Mouse (Mus musculus): ENCODE measurements around the gene Tiam2.

The Tiam2 gene

GRCm38 (mm10) chr17:3500936-3501335 is 174.6 kb downstream of the Tiam2 start:
- DNase-seq: no peak

- no peak for DNase-seq
These were observed 179.3 kb downstream of the Tiam2 start for GRCm38 (mm10) chr17:3505711-3506110.

DNA sequence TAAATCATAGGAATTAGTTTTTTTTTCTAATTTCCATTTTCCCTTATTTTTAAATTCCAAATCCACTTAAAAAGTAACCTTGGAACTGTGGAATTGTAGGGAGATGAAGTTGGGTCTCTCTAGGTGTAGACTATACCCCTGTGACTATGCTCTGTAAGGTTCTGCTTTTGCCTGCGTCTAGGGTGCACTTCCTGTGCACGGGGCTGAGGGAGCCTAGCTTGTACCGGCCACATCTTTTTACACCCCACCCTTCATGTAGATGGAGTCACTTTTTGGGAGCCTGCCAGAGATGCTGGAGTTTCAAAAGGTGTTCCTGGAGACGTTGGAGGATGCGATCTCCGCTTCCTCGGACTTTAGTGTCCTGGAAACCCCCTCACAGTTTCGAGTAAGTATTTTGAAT is 180.1 kb downstream of the Tiam2 start:
- no peak for DNase-seq

GRCm38 (mm10) chr17:3509841-3510240 is 183.5 kb downstream of the Tiam2 start:
- DNase-seq: peak; percentile 45

DNA sequence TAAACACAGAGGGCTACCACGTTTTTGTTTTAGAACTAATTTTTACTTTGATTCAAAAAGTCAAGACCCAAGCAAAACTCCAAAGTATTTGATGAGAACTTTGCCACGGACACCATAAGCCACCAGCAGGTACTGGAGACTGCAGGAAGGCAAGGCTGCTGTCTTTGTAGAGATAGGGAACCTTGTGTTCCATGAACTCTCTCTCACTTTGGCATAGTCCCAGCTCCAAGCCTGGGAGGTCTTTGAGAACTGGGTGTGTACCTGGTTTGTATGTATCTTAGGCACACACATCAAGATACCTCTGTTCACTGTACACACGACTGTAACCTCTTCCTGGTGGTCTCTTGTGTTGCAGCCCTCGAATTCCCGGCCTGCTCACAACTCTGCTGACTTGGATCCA is 187.9 kb downstream of the Tiam2 start:
- no peak for DNase-seq

GRCm38 (mm10) chr17:3515851-3516250 is 189.5 kb downstream of the Tiam2 start:
- no peak for DNase-seq

DNA sequence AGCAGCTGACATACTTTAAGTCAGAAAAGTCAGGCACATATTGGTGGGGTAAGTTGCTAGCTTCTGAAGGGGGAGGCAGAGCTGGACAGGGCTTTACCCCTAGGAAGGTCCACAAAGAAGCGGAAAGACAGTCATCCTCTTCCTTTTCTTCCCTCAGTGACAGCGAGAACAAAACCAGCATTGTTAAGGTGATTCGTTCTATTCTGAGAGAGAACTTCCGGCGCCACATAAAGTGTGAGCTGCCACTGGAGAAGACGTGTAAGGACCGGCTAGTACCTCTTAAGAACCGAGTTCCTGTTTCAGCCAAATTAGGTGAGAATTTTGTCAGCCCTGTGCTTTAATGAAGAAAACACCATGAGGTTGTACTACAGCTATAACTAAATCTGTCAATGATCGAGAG is 190.0 kb downstream of the Tiam2 start:
- DNase-seq: no peak

GRCm38 (mm10) chr17:3520344-3520743 is 194.0 kb downstream of the Tiam2 start:
- DNase-seq: no peak

GRCm38 (mm10) chr17:3527841-3528471 is 201.6 kb downstream of the Tiam2 start:
- no peak for DNase-seq

GRCm38 (mm10) chr17:3529523-3529922 is 203.2 kb downstream of the Tiam2 start:
- no peak for DNase-seq

GRCm38 (mm10) chr17:3530549-3530948 is 204.2 kb downstream of the Tiam2 start:
- no peak for DNase-seq

GRCm38 (mm10) chr17:3531641-3532040 is 205.3 kb downstream of the Tiam2 start:
- no peak for DNase-seq

GRCm38 (mm10) chr17:3532254-3532653 is 205.9 kb downstream of the Tiam2 start, which contains the start of gene Cldn20:
Gene Cldn20, plus strand, starts transcription at chr17:3532554.
- no peak for DNase-seq

DNA sequence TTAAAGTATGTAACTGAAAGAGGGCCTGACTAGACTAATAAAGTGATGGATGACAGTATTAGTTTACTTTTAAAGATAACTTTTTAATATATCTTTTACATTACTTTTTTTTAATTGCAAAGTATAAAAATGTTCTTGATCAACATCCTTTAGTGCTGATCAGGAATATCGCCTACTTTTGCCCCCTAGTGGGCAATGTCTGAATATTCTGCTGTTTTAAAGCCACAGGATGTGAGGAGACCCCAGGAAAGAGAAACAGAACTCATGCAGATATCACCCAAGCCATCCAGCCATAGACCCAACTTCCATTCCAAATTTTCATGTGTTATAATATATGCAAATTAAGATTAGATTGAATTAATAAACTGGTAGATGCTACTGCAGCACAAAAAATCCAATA is 207.1 kb downstream of the Tiam2 start:
- no peak for DNase-seq

DNA sequence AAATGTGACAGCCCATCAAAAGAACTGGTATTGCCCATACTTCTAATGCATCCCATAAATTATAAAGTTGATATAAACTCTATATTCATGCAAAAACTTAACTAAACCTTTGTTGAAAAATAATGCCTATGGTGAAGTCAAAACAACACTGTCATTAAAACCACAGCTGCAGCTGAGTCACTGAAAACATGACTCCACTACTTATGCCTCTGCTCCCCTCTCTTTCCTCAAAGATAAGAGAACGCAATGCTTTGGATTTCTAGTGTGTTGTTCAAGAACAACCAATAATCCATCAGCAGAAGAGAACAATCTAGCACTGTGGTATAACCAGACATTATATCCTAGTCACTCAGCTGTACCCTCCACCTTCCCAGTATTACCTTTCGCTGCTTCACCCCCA is 213.9 kb downstream of the Tiam2 start:
- no peak for DNase-seq

- no peak for DNase-seq
These were observed 214.7 kb downstream of the Tiam2 start for GRCm38 (mm10) chr17:3541033-3541432.

GRCm38 (mm10) chr17:3547725-3548124 is 221.4 kb downstream of the Tiam2 start:
- no peak for DNase-seq

DNA sequence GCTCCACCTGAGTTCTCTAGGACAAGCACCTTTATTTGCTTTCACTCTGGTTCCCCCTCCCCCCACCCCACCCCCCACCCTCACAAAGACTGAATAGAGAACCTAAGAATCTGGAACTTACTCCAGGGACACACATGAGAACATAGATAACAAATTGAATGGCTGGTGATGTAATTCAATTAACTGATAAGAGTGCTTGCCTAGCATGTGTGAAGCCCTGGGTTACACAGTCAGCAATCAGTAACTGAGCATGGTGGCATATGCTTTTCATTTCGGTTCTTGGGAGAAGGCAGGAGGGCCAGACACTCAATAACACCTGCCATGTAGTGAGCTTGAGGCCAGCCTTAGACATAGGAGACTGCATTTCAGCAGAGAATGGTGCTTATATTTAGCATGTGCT is 229.9 kb downstream of the Tiam2 start:
- no peak for DNase-seq

DNA sequence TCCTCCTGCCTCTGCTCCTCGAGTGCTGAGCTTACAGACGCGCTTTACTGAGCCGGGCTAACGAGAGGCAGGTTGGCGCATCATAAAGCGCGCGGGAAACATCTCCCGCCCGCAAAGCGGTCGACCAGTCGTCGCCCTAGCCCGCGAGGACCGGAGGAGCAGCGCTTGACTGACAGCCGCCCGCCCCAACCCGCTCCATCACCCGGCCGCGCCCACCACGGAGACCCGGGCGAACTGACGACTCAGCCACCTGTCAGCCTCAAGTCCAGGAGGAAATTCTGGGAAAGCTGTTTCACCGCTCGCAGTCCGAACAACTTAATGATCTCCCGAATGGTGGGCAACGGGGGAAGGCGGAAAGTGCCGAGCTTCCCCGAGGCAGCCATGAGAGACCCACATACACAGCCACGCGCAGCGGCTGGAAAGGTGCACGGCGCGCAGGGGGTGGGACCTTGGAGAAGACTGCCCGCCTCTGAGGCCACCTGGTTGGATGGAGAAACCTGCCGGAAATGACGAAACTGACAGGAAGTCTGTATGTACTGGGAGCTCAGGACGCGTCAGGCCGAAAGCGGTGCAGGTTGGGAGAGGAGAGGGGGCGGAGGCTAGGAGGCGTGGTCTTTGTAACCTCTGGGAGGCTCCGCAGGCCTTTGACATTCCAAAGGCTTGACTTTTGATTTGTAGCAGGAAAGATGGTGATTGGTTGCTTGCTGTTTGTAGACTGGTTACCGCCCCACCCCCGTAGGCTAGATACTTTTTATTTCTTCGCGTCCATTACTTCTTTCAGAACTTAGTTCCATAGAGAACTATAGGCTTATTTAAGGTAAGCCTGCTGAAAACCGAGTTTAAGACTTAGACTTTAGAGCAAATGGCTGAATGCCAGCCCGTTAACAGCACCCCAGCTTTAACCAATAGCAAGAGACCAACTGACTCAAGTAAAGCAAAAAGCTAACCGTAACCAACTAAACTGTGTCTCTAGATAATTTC is 231.2 kb downstream of the Tiam2 start, which contains the start of gene Tfb1m:
TSS of gene Tfb1m (minus strand) at position 451 of the 981 bp plus-strand sequence.
- peak; percentile 98 for DNase-seq

DNA sequence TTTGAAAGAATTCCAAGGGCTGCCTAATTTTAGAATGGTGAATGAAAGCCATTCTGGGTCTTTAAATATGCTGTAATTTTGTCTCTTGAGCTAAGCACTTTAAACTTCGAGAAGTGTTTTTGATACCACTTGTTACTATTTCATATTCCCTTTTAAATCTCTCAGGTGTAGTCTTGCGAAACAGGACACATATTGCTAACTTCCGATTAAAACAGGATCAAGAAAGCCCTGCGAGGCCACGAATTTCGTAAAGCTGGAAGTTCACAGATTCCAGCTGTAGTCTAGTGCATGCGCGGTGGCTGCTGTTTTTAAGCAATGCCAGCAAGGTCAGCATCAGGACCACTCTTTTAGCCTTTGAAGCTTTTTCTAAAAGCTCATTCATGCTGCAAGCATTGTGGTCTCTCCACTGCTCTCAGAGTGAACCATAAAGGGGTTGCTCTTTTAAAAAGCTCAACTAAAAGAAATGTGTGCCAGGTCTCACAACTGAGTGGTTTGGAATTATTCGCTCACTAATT is 232.0 kb downstream of the Tiam2 start:
- peak; percentile 38 for DNase-seq

DNA sequence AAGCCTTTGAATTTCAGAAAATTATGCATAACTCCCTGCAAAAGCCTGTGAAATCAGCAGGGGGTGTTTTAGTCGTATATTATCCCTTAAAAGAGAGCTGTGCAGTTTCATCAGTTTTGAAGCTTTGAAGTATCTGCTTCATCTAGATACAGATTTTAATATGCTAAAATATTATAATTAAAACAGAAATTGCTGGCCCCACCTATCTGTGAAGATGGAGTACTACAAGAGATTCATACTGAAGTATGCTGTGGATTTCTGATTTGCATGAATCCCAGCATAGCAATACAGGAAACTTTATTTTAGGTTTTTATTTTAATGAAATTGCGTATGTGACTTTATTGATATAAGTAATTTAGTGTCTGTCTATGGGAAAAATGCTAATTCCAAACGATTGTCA is 234.2 kb downstream of the Tiam2 start:
- DNase-seq: no peak

DNA sequence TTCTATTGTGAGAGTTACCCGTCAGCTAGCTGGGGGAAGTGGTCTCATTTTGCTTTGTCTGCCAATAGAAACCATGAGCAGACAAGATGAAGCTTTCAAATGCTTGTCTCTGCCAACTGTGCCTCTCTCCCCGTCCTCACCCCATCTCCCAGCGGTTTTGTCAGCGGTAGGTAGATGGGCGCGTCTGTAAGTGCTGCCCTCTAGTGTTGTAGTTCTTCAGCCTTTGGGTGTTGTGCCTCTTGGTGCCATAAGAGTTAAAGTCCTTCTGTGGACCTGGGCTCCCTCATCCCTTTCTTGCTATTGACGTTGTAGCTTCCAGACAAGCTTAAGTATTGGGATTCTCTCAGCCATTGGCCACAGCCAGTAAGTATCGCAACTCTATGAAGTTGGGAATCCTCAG is 236.0 kb downstream of the Tiam2 start:
- DNase-seq: no peak

DNA sequence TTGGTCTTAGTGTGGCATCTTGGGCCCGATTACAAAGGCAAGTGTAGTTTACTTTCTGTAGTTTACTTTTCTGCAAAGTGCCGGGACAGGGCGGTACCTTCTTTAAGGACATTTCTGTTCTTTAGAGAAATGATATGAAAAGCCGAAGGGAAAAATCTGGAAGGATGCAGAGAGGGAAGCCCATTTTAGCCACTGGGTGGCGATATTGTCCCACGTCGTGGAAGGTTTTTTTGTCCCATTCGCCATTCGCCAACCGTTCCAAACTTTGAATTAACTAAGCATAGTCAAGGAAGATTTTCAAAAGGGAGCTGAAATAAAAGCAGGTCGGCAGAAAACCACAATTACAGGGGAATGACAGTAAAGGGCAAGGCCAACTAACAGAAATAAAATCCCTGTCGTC is 244.5 kb downstream of the Tiam2 start:
- peak; percentile 35 for DNase-seq

All from cerebellum, adult 9-11 months (tissue).